10 mouse cellular contexts compared by ENCODE assay signal in the genomic region with DNA sequence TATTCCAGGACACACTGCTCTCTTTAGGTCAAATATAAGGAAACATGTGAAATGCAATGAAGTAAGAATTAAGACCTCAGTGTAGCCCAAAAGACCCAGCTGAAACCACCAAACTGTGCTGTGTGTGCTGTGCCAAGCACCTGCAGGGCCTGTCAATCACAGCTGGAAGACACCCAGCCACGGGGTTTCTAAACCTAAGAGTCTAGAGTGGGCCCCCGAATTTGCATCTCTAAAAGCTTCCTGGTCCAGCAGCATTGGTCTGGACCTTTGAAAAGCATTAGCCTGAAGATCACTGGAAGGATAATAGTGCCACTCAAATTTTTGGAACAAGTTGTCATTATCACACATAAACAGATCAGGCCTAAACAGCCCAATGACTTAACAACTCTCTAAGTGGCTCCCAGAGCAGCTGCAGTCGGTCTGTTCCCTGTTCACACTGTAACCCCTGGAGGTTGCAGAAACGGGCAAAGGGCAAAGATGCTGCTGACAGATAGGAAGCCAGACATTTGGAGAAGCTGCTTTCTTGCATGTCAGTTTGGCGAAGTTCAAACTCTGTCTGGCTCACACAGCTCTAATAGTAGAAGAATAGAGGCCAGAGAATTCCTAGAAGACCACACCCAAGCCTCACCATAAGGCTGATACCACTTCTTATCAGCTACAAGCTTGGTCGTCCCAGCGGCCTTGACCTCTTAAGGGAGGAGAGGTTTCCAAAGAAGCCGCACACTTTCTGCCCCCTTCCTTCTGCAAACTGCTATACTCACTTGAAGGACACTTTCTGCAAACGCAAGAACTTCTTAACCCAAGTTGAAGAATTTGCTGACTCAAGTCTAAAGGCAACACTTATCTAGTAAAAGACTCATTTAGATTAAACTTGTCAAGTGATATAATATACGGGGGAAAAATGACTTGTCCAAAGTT. TPM values are rescaled to one million over a fixed set of nuclear protein-coding genes. Genes with fewer than 3 reads are reported as not detected.
DNase-seq lines count a peak whose midpoint lies in the region; ATAC-seq and TF ChIP-seq lines count a peak whose summit lies in the region.
"Had no signal": no experiment of that assay in that cellular context is flagged by ENCODE, and none has a peak within 500 bp of the region (broad histone marks: within the 10 kb centered on the region; RNA-seq: fewer than 3 reads in every experiment).

No protein-coding gene starts in this region.

- H3K27me3 ChIP-seq in kidney, adult 2 months (replicated peaks; ENCODE audit: control insufficient read depth, insufficient read depth, low read length) = no peaks in the 10 kb centered on the region
- H3K27me3 ChIP-seq in kidney, embryonic 16.5 days (ENCODE audit: insufficient read depth, low read length) = peaks cover 6% of the 10 kb centered on the region
- no peaks in the 10 kb centered on the region for H3K27me3 ChIP-seq in forebrain, postnatal 0 days (ENCODE audit: insufficient read depth, low read length)
- H3K27me3 ChIP-seq in liver, embryonic 16.5 days (ENCODE audit: control insufficient read depth, insufficient read depth, low read depth, low read length) = no peaks in the 10 kb centered on the region
- no peaks in the 10 kb centered on the region for H3K27me3 ChIP-seq in stomach, embryonic 15.5 days (replicated peaks)

- TF ChIP-seq POLR2A in kidney, adult 2 months (IDR thresholded peaks at IDR 0.05; ENCODE audit: low read depth, low read length) = no peak

- no peak for TF ChIP-seq CTCF in kidney, adult 2 months (conservative IDR thresholded peaks at IDR 0.05; ENCODE audit: insufficient read depth, insufficient read length, low read depth, low read length)
- no peak for TF ChIP-seq CTCF in forebrain, postnatal 0 days (IDR thresholded peaks at IDR 0.05; ENCODE audit: low read depth)

- peak overlapping the region; percentile 87 for H3K27ac ChIP-seq in kidney, adult 2 months (ENCODE audit: insufficient read depth, low read depth, low read length)
- H3K27ac ChIP-seq in kidney, embryonic 16.5 days (ENCODE audit: low read length) = no peak overlapping the region
- H3K27ac ChIP-seq in forebrain, postnatal 0 days (ENCODE audit: low read depth, low read length) = no peak overlapping the region
- H3K27ac ChIP-seq in liver, embryonic 16.5 days (ENCODE audit: low read length) = peak overlapping the region; percentile 97
- H3K27ac ChIP-seq in stomach, embryonic 15.5 days = peak overlapping the region; percentile 26; the same call in 1 of the 2 replicates

- no peak for ATAC-seq in kidney, embryonic 16.5 days (ENCODE audit: low FRiP score, low TSS enrichment)
- no peak for ATAC-seq in forebrain, postnatal 0 days
- peak; percentile 64 for ATAC-seq in liver, embryonic 16.5 days (ENCODE audit: low read depth)
- ATAC-seq in stomach, embryonic 15.5 days (ENCODE audit: insufficient read depth, low FRiP score, low read depth) = peak; percentile 27; the same call in 1 of the 2 replicates
- no peak for ATAC-seq in CD4-positive, CD25-positive, alpha-beta regulatory T cell, adult 4 months

- peak; percentile 73 for DNase-seq in kidney, adult 2 months
- DNase-seq in forebrain, postnatal 0 days = no peak
- DNase-seq in natural killer cell, adult 2 months (ENCODE audit: low spot score in 2 of 2) = no peak
- no peak for DNase-seq in right cerebral cortex, adult 2 months (ENCODE audit: low spot score in 2 of 2)

- H3K36me3 ChIP-seq in kidney, adult 2 months (ENCODE audit: control insufficient read depth, insufficient read depth, low read length) = no peaks in the 10 kb centered on the region
- H3K36me3 ChIP-seq in kidney, embryonic 16.5 days (ENCODE audit: insufficient read depth, low read length) = no peaks in the 10 kb centered on the region
- no peaks in the 10 kb centered on the region for H3K36me3 ChIP-seq in forebrain, postnatal 0 days (ENCODE audit: insufficient read depth)
- H3K36me3 ChIP-seq in liver, embryonic 16.5 days (ENCODE audit: control insufficient read depth, insufficient read depth) = no peaks in the 10 kb centered on the region
- H3K36me3 ChIP-seq in stomach, embryonic 15.5 days = no peaks in the 10 kb centered on the region

- H3K4me1 ChIP-seq in kidney, adult 2 months (ENCODE audit: control insufficient read depth, insufficient read depth, low read length) = peaks cover 39% of the 10 kb centered on the region
- peaks cover 12% of the 10 kb centered on the region for H3K4me1 ChIP-seq in kidney, embryonic 16.5 days (ENCODE audit: insufficient read depth, low read length)
- H3K4me1 ChIP-seq in forebrain, postnatal 0 days (ENCODE audit: insufficient read depth) = peaks cover 27% of the 10 kb centered on the region; the same call in 1 of the 2 replicates
- peaks cover 73% of the 10 kb centered on the region for H3K4me1 ChIP-seq in liver, embryonic 16.5 days (ENCODE audit: control insufficient read depth, low read depth, low read length)
- H3K4me1 ChIP-seq in stomach, embryonic 15.5 days = peaks cover 25% of the 10 kb centered on the region

- WGBS in kidney, adult 2 months = 39% methylated on average over 10 of the region's 10 CpGs
- WGBS in kidney, embryonic 16.5 days = 52% methylated on average over 10 of the region's 10 CpGs
- 41% methylated on average over 10 of the region's 10 CpGs for WGBS in forebrain, postnatal 0 days
- 8% methylated on average over 10 of the region's 10 CpGs for WGBS in liver, embryonic 16.5 days (ENCODE audit: insufficient replicate concordance)
- WGBS in stomach, embryonic 15.5 days = 41% methylated on average over 10 of the region's 10 CpGs

- H3K9ac ChIP-seq in kidney, embryonic 16.5 days (replicated peaks; ENCODE audit: low read length) = no peak overlapping the region
- no peak overlapping the region for H3K9ac ChIP-seq in forebrain, postnatal 0 days
- H3K9ac ChIP-seq in liver, embryonic 16.5 days (ENCODE audit: low read depth, low read length) = peak overlapping the region; percentile 29
- no peak overlapping the region for H3K9ac ChIP-seq in stomach, embryonic 15.5 days

- H3K4me3 ChIP-seq in kidney, adult 2 months (ENCODE audit: insufficient read depth, low read depth, low read length) = peak overlapping the region; percentile 11
- H3K4me3 ChIP-seq in kidney, embryonic 16.5 days (ENCODE audit: low read length) = no peak overlapping the region
- H3K4me3 ChIP-seq in forebrain, postnatal 0 days (ENCODE audit: low read depth, low read length) = no peak overlapping the region
- peak overlapping the region; percentile 90 for H3K4me3 ChIP-seq in liver, embryonic 16.5 days (ENCODE audit: low read depth, low read length)
- H3K4me3 ChIP-seq in stomach, embryonic 15.5 days (replicated peaks) = no peak overlapping the region
- H3K4me3 ChIP-seq: myocyte had no signal

- H3K4me2 ChIP-seq in kidney, embryonic 16.5 days (replicated peaks; ENCODE audit: low read depth, low read length) = no peak overlapping the region
- peak overlapping the region; percentile 13; the same call in 1 of the 2 replicates for H3K4me2 ChIP-seq in forebrain, postnatal 0 days (ENCODE audit: low read depth)
- peak overlapping the region; percentile 92 for H3K4me2 ChIP-seq in liver, embryonic 16.5 days (ENCODE audit: low read depth, low read length)
- H3K4me2 ChIP-seq in stomach, embryonic 15.5 days = peak overlapping the region; percentile 14

- H3K9me3 ChIP-seq in kidney, embryonic 16.5 days (ENCODE audit: low read length) = no peaks in the 10 kb centered on the region
- no peaks in the 10 kb centered on the region for H3K9me3 ChIP-seq in forebrain, postnatal 0 days (ENCODE audit: low read length)
- no peaks in the 10 kb centered on the region for H3K9me3 ChIP-seq in liver, embryonic 16.5 days (replicated peaks; ENCODE audit: control insufficient read depth, low read length)
- no peaks in the 10 kb centered on the region for H3K9me3 ChIP-seq in stomach, embryonic 15.5 days

RNA-seq across cellular contexts. Expression of gene Acss1, which starts 2.5 kb away (rescaled TPM):
- polyA plus RNA-seq in kidney, adult 2 months (2012; rRNA removed) = 461 and 477 TPM in 2 replicates
- polyA plus RNA-seq in kidney, embryonic 16.5 days (2015; fragmentation: Nextera tagmentation; extraction: Ambion mirVana) = 14.5 and 15.7 TPM in 2 replicates
- 16.9 and 17.8 TPM in 2 replicates for total RNA-seq in forebrain, postnatal 0 days (2014; rRNA removed)
- polyA plus RNA-seq in forebrain, postnatal 0 days (2015; fragmentation: Nextera tagmentation; extraction: Ambion mirVana) = 8.2 and 14.1 TPM in 2 replicates
- 49.9 and 56.3 TPM in 2 replicates for polyA plus RNA-seq in liver, embryonic 16.5 days (2015; fragmentation: Nextera tagmentation; extraction: Ambion mirVana)
- polyA plus RNA-seq in stomach, embryonic 15.5 days (2015; fragmentation: Nextera tagmentation; extraction: Ambion mirVana) = 27.8 and 30.9 TPM in 2 replicates
- 10 to 100 TPM; 13.8 to 21.7 TPM for polyA plus RNA-seq in CD4-positive, CD25-positive, alpha-beta regulatory T cell, adult 4 months (2017; shearing (Covaris generic))
- polyA plus RNA-seq: myocyte had no signal

RNA-seq across cellular contexts. Expression of gene Vsx1, which starts 23.4 kb away (rescaled TPM):
- not detected in 2 replicates for polyA plus RNA-seq in kidney, adult 2 months (2012; rRNA removed)
- not detected in 2 replicates for polyA plus RNA-seq in kidney, embryonic 16.5 days (2015; fragmentation: Nextera tagmentation; extraction: Ambion mirVana)
- total RNA-seq in forebrain, postnatal 0 days (2014; rRNA removed) = not detected in 2 replicates
- polyA plus RNA-seq in forebrain, postnatal 0 days (2015; fragmentation: Nextera tagmentation; extraction: Ambion mirVana) = 0.06 and 0.13 TPM in 2 replicates
- polyA plus RNA-seq in liver, embryonic 16.5 days (2015; fragmentation: Nextera tagmentation; extraction: Ambion mirVana) = not detected in 2 replicates
- not detected in 2 replicates for polyA plus RNA-seq in stomach, embryonic 15.5 days (2015; fragmentation: Nextera tagmentation; extraction: Ambion mirVana)
- not detected for polyA plus RNA-seq in CD4-positive, CD25-positive, alpha-beta regulatory T cell, adult 4 months (2017; shearing (Covaris generic))
- polyA plus RNA-seq: heart, embryonic 14.5 days; myocyte had no signal

RNA-seq across cellular contexts. Expression of gene Apmap, which starts 57.4 kb away (rescaled TPM):
- 172 and 181 TPM in 2 replicates for polyA plus RNA-seq in kidney, adult 2 months (2012; rRNA removed)
- polyA plus RNA-seq in kidney, embryonic 16.5 days (2015; fragmentation: Nextera tagmentation; extraction: Ambion mirVana) = 55.4 and 58.0 TPM in 2 replicates
- 40.9 and 43.0 TPM in 2 replicates for total RNA-seq in forebrain, postnatal 0 days (2014; rRNA removed)
- polyA plus RNA-seq in forebrain, postnatal 0 days (2015; fragmentation: Nextera tagmentation; extraction: Ambion mirVana) = 53.5 and 56.1 TPM in 2 replicates
- polyA plus RNA-seq in liver, embryonic 16.5 days (2015; fragmentation: Nextera tagmentation; extraction: Ambion mirVana) = 27.2 and 29.2 TPM in 2 replicates
- 40.1 and 40.5 TPM in 2 replicates for polyA plus RNA-seq in stomach, embryonic 15.5 days (2015; fragmentation: Nextera tagmentation; extraction: Ambion mirVana)
- 10 to 100 TPM; 13.0 to 16.6 TPM for polyA plus RNA-seq in CD4-positive, CD25-positive, alpha-beta regulatory T cell, adult 4 months (2017; shearing (Covaris generic))

Comparison
In these comparisons a context has a peak if more than half of its experiments do, and no peak if none do; other contexts are left out.
1. H3K27ac ChIP-seq: peak in kidney, adult 2 months (single experiment), liver, embryonic 16.5 days (single experiment) and stomach, embryonic 15.5 days (single experiment); none in kidney, embryonic 16.5 days (single experiment) and forebrain, postnatal 0 days (single experiment).
2. H3K4me3 ChIP-seq: peak in kidney, adult 2 months (single experiment) and liver, embryonic 16.5 days (single experiment); none in kidney, embryonic 16.5 days (single experiment), forebrain, postnatal 0 days (single experiment) and stomach, embryonic 15.5 days (single experiment).
3. ATAC-seq: peak in liver, embryonic 16.5 days (single experiment) and stomach, embryonic 15.5 days (single experiment); none in kidney, embryonic 16.5 days (single experiment), forebrain, postnatal 0 days (single experiment) and CD4-positive, CD25-positive, alpha-beta regulatory T cell, adult 4 months (single experiment).